Mouse (Mus musculus) pancreas, adult 10 weeks (tissue): ENCODE results near the gene Mrpl4. TPM values are rescaled to one million over a fixed set of nuclear protein-coding genes. Genes with fewer than 3 reads are reported as not detected.

Experiments
- polyA plus RNA-seq: library from polyadenylated mRNA; stranded (reverse); fragments of 350-450 nt; fragmentation: Illumina TruSeq; extraction: RNeasy Lipid Tissue Mini Kit (QIAGEN cat#74804); gene quantifications from one replicate; pipeline ENCODE4 v1.2.3, GENCODE M21; 2015; ENCODE audit warnings: low read depth, low replicate concordance; ENCODE audit not compliant: insufficient read depth

The Mrpl4 gene
- polyA plus RNA-seq, result 13.8 TPM

DNA sequence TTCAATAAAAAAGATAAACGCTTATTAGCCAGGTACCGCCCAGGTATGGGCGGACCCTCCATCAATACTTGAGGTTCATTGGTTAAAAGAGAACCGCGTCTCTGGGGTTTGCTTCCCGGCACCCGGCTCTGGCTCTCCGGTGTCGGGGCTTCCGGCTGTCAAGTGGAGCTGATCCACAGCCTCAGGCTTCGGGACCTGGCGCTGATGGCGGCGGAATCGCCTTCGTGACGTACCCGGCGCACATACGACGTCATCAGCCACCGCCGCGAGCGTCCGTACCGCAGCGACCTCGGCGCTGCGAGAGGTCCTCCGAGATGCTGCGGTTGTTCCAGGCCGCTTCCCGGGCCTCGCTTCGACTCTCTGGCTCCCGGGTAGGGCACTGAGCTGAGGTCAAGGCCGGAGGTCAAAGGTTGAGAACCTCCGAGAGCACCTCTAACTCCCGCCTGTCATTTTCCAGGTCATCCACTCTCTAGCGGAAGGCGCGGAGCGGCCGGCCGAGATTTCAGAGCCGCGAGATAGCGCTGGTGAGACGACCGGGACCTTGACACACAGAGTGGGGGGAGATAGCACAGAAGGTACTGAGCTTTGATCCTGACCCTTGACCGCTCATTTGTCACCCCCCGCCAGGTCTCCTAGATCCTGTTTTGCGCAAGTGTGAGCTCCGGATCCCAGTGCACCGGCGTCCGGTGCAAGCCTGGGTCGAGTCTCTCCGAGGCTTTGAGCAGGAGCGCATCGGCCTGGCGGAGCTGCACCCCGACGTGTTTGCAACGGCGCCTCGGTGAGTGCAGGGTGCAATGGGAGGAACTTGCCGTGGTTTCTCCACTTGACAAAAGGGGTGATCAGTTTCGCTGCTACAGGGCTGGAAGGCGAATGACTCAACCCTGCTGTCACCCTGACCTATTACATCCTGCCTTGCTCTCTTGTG lies at the start of gene Mrpl4:
Gene Mrpl4 (plus strand): TSS at position 112 of the 925 bp plus-strand sequence.

DNA sequence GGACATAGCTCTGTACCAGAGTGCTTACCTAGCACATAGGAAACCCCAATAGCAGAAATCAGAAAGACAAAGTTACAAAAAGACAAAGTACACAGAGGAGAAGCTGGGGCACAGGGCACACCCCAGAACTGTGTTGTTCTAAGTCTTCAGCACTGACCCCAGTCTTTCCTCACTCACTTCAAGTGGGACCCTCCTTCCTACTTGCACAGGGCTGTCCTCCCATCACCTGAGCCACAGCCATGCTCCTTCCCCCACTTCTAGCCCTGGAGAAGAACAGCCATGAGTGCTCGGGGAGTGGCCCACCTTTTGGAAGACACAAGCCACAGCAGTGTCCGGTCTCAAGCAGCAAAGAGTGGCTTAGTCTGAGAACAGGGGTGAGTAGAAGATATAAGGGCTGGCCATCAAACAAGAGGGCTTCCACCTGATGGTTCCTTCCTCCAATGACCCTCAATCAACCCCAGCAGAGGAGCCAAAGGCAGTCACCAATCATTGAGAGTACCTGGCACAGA lies 43.1 kb upstream of the Mrpl4 start, which contains the start of gene Dnmt1:
Gene Dnmt1 (minus strand): TSS at position 459 of the 509 bp plus-strand sequence.

DNA sequence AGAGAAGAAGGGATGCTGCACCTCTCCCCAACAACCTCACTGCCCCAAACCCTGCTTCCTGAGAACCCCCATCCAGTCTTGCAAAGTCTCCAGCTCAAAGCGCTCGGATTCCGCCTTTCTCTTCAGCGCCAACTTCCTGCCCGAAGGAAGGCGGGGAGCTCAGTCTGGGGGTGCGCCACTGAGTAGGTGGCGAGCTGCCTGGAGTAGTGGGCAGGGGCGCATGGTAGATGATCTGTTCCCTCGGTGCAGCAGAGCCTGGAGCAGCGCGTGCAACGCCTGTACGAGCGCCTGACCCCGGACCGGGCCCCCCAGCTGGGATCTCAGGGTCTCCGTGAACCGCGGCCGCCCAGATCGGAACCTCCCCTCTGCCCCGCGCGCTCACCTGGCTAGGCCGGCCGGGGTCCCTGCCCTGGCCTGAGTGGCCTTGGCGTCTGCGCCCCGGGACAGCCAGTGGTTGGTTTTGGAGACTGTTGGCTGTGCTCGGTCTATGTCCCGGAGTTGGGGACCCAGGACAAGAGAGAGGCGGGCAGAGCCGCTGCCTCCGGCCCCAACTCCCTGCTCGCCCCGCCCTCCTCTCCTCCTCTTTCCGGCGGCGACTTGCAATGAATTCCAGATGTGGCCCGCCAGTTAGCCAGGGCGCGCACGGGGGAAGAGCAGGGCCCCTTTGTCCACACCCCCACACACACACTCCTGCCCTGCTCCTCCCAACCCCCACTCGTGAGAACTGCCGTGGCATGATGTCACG lies 26.1 kb upstream of the Mrpl4 start, which contains the start of gene S1pr2:
Gene S1pr2 (minus strand): TSS at position 566 of the 745 bp plus-strand sequence.

DNA sequence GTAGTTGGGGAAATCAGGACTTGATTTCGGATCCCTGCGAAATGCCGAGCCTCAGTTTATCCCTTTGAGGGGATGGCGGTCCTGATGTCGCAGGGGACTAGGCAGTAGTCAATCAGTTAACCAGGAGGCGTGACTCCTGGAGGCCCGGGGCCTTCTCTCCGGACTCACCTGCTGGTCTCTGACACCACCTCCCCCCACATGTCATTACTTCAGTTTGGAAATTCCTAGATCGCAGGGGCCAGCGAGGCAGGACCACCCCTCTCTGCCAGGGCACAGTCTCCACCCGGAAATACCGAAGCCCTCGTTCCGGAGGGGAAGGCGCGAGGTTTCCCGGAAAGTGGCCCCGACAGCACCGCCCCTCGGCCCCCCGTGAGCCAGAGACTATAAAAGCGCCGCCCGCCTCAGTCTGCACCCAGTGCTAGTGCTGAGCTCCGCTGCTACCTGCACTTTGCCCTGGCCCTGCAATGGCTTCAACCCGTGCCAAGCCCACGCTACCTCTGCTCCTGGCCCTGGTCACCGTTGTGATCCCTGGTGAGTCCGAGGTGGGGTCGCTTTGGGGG lies 13.1 kb downstream of the Mrpl4 start, which contains the start of gene Icam1:
Gene Icam1 (plus strand): TSS at position 415 of the 560 bp plus-strand sequence.

DNA sequence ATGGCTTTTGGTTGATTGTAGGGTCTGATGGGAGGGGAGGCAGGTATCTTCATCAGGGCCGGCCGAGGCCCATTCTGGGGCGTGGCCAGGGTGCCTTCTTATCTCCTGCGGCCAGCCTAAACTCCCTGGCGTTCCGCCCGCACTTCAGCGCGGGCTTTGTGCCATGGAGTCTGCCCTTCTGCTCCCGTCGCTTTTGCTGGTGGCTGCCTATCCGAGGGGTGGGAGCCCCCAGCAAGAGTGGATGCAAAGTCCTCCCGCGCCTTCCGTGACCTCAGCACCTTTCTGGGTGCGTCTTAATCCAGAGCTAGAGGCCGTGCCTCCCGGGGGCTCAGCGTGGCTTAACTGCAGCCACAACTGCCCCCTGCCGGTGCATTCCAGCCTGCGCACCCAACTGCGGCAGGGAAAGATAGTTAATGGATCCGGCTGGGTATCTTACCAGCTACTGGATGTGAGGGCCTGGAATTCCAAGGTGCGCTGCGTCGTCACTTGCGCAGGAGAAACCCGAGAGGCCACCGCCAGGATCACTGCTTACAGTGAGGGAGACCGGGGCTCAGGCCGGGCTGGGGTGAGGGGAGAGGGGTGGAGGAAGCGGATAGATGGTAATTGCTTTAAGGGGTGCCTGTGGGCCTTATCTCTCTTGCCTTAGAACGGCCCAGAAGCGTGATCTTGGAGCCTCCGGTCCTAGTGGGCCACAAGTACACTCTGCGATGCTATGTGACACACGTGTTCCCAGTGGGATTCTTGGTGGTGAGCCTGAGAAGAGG lies 26.9 kb downstream of the Mrpl4 start, which contains the start of gene Icam4:
Gene Icam4 (plus strand): TSS at position 83 of the 764 bp plus-strand sequence.

DNA sequence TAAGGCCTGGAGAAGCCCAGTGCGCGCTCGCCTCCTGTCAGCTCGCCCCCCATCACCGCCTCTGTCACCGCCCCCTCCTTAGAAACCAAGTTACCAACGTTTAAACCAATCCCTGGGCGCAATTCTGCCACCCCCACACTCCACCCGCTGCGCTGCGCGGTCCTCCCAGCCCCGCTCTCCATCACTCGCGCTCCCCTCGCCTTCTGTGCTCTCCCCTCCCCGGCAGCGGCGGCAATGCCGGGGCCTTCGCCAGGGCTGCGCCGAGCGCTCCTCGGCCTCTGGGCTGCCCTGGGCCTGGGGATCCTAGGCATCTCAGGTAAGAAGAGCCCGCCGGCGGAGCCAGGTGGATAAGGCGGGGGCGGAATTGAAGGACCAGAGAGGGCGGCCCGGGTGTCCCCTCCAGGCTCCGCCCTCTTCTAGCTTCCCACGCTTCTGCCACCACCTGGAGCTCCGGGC lies 29.4 kb downstream of the Mrpl4 start, which contains the start of gene Icam5:
Gene Icam5 (plus strand): TSS at position 178 of the 456 bp plus-strand sequence.

Other genes starting within 250 kb of the Mrpl4 start
- gene Col5a3, start 187.7 kb upstream of the Mrpl4 start, polyA plus RNA-seq, result 10.9 TPM
- not detected for gene Rdh8, start 184.2 kb upstream of the Mrpl4 start, polyA plus RNA-seq
- gene A230050P20Rik, start 134.1 kb upstream of the Mrpl4 start, polyA plus RNA-seq, result 12.9 TPM
- gene Angptl6, start 123.0 kb upstream of the Mrpl4 start, polyA plus RNA-seq, result 1.1 TPM
- gene Ppan, start 114.6 kb upstream of the Mrpl4 start, polyA plus RNA-seq, result 21.0 TPM
- 46.1 TPM for gene Eif3g, start 104.1 kb upstream of the Mrpl4 start, polyA plus RNA-seq
- gene Dnmt1, start 42.9 kb upstream of the Mrpl4 start, polyA plus RNA-seq, result 4.3 TPM
- 3.5 TPM for gene S1pr2, start 26.0 kb upstream of the Mrpl4 start, polyA plus RNA-seq
- gene Icam1, start 13.2 kb downstream of the Mrpl4 start, polyA plus RNA-seq, result 7.2 TPM
- gene Icam4, start 26.6 kb downstream of the Mrpl4 start, polyA plus RNA-seq, result not detected
- not detected for gene Icam5, start 29.3 kb downstream of the Mrpl4 start, polyA plus RNA-seq
- not detected for gene Zglp1, start 64.4 kb downstream of the Mrpl4 start, polyA plus RNA-seq
- gene Gm49373, start 70.4 kb downstream of the Mrpl4 start, polyA plus RNA-seq, result 0.74 TPM
- 12.7 TPM for gene Fdx1l, start 70.9 kb downstream of the Mrpl4 start, polyA plus RNA-seq
- gene Gm38431, start 89.3 kb downstream of the Mrpl4 start, polyA plus RNA-seq, result 4.2 TPM
- gene Raver1, start 89.3 kb downstream of the Mrpl4 start, polyA plus RNA-seq, result 4.9 TPM
- 6.1 TPM for gene Tyk2, start 128.5 kb downstream of the Mrpl4 start, polyA plus RNA-seq
- 23.2 TPM for gene Cdc37, start 147.2 kb downstream of the Mrpl4 start, polyA plus RNA-seq
- 12.9 TPM for gene Pde4a, start 163.0 kb downstream of the Mrpl4 start, polyA plus RNA-seq
- gene Keap1, start 236.6 kb downstream of the Mrpl4 start, polyA plus RNA-seq, result 10.2 TPM
- not detected for gene S1pr5, start 245.7 kb downstream of the Mrpl4 start, polyA plus RNA-seq